Mouse (Mus musculus): ENCODE measurements around the gene Rftn1. TPM values are rescaled to one million over a fixed set of nuclear protein-coding genes. Genes with fewer than 3 reads are reported as not detected.

Gene Rftn1
- polyA plus RNA-seq, 1 experiment, result 67.4 TPM

- no peak for TF ChIP-seq CTCF (IDR thresholded peaks at IDR 0.05; ENCODE audit: extremely low read depth, insufficient read depth, insufficient read length, insufficient replicate concordance)
- TF ChIP-seq POLR2A (IDR thresholded peaks at IDR 0.05; ENCODE audit: low read depth, low read length), result no peak
- no peaks in the 10 kb centered on the region for H3K27me3 ChIP-seq (ENCODE audit: control insufficient read depth, insufficient read depth, low read length)
- no peak for DNase-seq (ENCODE audit: low read depth in 1 of 2, low spot score in 2 of 2)
- H3K27ac ChIP-seq (ENCODE audit: insufficient read depth, low read length), result no peak overlapping the region
- H3K4me1 ChIP-seq (ENCODE audit: control insufficient read depth, insufficient read depth, insufficient read length), result peaks cover 3% of the 10 kb centered on the region; the same call in 1 of the 2 replicates
- H3K36me3 ChIP-seq (ENCODE audit: control insufficient read depth, insufficient read depth, low read length), result peaks cover 13% of the 10 kb centered on the region
- 68% methylated on average over 14 of the region's 14 CpGs for WGBS
- H3K4me3 ChIP-seq (ENCODE audit: extremely low read depth, insufficient read depth, insufficient read length), result no peak overlapping the region
Observed at GRCm38 (mm10) chr17:50149690-50150210, 40.7 kb downstream of the Rftn1 start.

GRCm38 (mm10) chr17:50147831-50148587 lies 42.5 kb downstream of the Rftn1 start:
- WGBS, result 59% methylated on average over 12 of the region's 12 CpGs
- Histone ChIP-seq H3K36me3 (ENCODE audit: control insufficient read depth, insufficient read depth, low read length) (peaks cover 17% of the 10 kb centered on the region), H3K4me3 (ENCODE audit: extremely low read depth, insufficient read depth, insufficient read length) (no peak overlapping the region), H3K27ac (ENCODE audit: insufficient read depth, low read length) (no peak overlapping the region), H3K4me1 (ENCODE audit: control insufficient read depth, insufficient read depth, insufficient read length) (peaks cover 3% of the 10 kb centered on the region; the same call in 1 of the 2 replicates), H3K27me3 (ENCODE audit: control insufficient read depth, insufficient read depth, low read length) (no peaks in the 10 kb centered on the region)
- DNase-seq (ENCODE audit: low read depth in 1 of 2, low spot score in 2 of 2), result no peak
- TF ChIP-seq CTCF (IDR thresholded peaks at IDR 0.05; ENCODE audit: extremely low read depth, insufficient read depth, insufficient read length, insufficient replicate concordance), result no peak
- no peak for TF ChIP-seq POLR2A (IDR thresholded peaks at IDR 0.05; ENCODE audit: low read depth, low read length)

- Histone ChIP-seq H3K4me1 (ENCODE audit: control insufficient read depth, insufficient read depth, insufficient read length) (peaks cover 3% of the 10 kb centered on the region; the same call in 1 of the 2 replicates), H3K4me3 (ENCODE audit: extremely low read depth, insufficient read depth, insufficient read length) (no peak overlapping the region), H3K27me3 (ENCODE audit: control insufficient read depth, insufficient read depth, low read length) (no peaks in the 10 kb centered on the region), H3K27ac (ENCODE audit: insufficient read depth, low read length) (no peak overlapping the region), H3K36me3 (ENCODE audit: control insufficient read depth, insufficient read depth, low read length) (peaks cover 15% of the 10 kb centered on the region)
- no peak for DNase-seq (ENCODE audit: low read depth in 1 of 2, low spot score in 2 of 2)
- TF ChIP-seq POLR2A (IDR thresholded peaks at IDR 0.05; ENCODE audit: low read depth, low read length) (no peak), CTCF (IDR thresholded peaks at IDR 0.05; ENCODE audit: extremely low read depth, insufficient read depth, insufficient read length, insufficient replicate concordance) (no peak)
- 82% methylated on average over 10 of the region's 10 CpGs for WGBS
Observed at GRCm38 (mm10) chr17:50143354-50143753, 47.1 kb downstream of the Rftn1 start.

- Histone ChIP-seq H3K27ac (ENCODE audit: insufficient read depth, low read length) (no peak overlapping the region), H3K27me3 (ENCODE audit: control insufficient read depth, insufficient read depth, low read length) (no peaks in the 10 kb centered on the region), H3K36me3 (ENCODE audit: control insufficient read depth, insufficient read depth, low read length) (peaks cover 15% of the 10 kb centered on the region), H3K4me1 (ENCODE audit: control insufficient read depth, insufficient read depth, insufficient read length) (no peaks in the 10 kb centered on the region), H3K4me3 (ENCODE audit: extremely low read depth, insufficient read depth, insufficient read length) (no peak overlapping the region)
- TF ChIP-seq POLR2A (IDR thresholded peaks at IDR 0.05; ENCODE audit: low read depth, low read length) (no peak), CTCF (IDR thresholded peaks at IDR 0.05; ENCODE audit: extremely low read depth, insufficient read depth, insufficient read length, insufficient replicate concordance) (no peak)
- DNase-seq (ENCODE audit: low read depth in 1 of 2, low spot score in 2 of 2), result no peak
- WGBS, result 75% methylated on average over 8 of the region's 8 CpGs
Observed at GRCm38 (mm10) chr17:50142553-50142952, 47.9 kb downstream of the Rftn1 start.

GRCm38 (mm10) chr17:50142151-50142550 lies 48.3 kb downstream of the Rftn1 start:
- no peaks in the 10 kb centered on the region for H3K4me1 ChIP-seq (ENCODE audit: control insufficient read depth, insufficient read depth, insufficient read length)
- DNase-seq (ENCODE audit: low read depth in 1 of 2, low spot score in 2 of 2), result no peak
- no peak overlapping the region for H3K4me3 ChIP-seq (ENCODE audit: extremely low read depth, insufficient read depth, insufficient read length)
- WGBS, result 85% methylated on average over 7 of the region's 7 CpGs
- no peak overlapping the region for H3K27ac ChIP-seq (ENCODE audit: insufficient read depth, low read length)
- H3K27me3 ChIP-seq (ENCODE audit: control insufficient read depth, insufficient read depth, low read length), result no peaks in the 10 kb centered on the region
- TF ChIP-seq CTCF (IDR thresholded peaks at IDR 0.05; ENCODE audit: extremely low read depth, insufficient read depth, insufficient read length, insufficient replicate concordance) (no peak), POLR2A (IDR thresholded peaks at IDR 0.05; ENCODE audit: low read depth, low read length) (no peak)
- H3K36me3 ChIP-seq (ENCODE audit: control insufficient read depth, insufficient read depth, low read length), result peaks cover 15% of the 10 kb centered on the region

- 21% methylated on average over 9 of the region's 9 CpGs for WGBS
- H3K4me3 ChIP-seq (ENCODE audit: extremely low read depth, insufficient read depth, insufficient read length), result no peak overlapping the region
- peak overlapping the region; percentile 77 for H3K27ac ChIP-seq (ENCODE audit: insufficient read depth, low read length)
- TF ChIP-seq CTCF (IDR thresholded peaks at IDR 0.05; ENCODE audit: extremely low read depth, insufficient read depth, insufficient read length, insufficient replicate concordance), result peak; percentile 27; the same call in 1 of the 2 replicates
- no peak for TF ChIP-seq POLR2A (IDR thresholded peaks at IDR 0.05; ENCODE audit: low read depth, low read length)
- peaks cover 4% of the 10 kb centered on the region for H3K36me3 ChIP-seq (ENCODE audit: control insufficient read depth, insufficient read depth, low read length)
- H3K4me1 ChIP-seq (ENCODE audit: control insufficient read depth, insufficient read depth, insufficient read length), result peaks cover 15% of the 10 kb centered on the region
- peak; percentile 59 to 74 for DNase-seq (ENCODE audit: low read depth in 1 of 2, low spot score in 2 of 2)
- H3K27me3 ChIP-seq (ENCODE audit: control insufficient read depth, insufficient read depth, low read length), result no peaks in the 10 kb centered on the region
Observed at GRCm38 (mm10) chr17:50136060-50136459, 54.4 kb downstream of the Rftn1 start.

GRCm38 (mm10) chr17:50135466-50135865 lies 55.0 kb downstream of the Rftn1 start:
- peaks cover 15% of the 10 kb centered on the region for H3K4me1 ChIP-seq (ENCODE audit: control insufficient read depth, insufficient read depth, insufficient read length)
- H3K4me3 ChIP-seq (ENCODE audit: extremely low read depth, insufficient read depth, insufficient read length), result no peak overlapping the region
- no peaks in the 10 kb centered on the region for H3K27me3 ChIP-seq (ENCODE audit: control insufficient read depth, insufficient read depth, low read length)
- H3K36me3 ChIP-seq (ENCODE audit: control insufficient read depth, insufficient read depth, low read length), result peaks cover 4% of the 10 kb centered on the region
- no peak overlapping the region for H3K27ac ChIP-seq (ENCODE audit: insufficient read depth, low read length)
- no peak for TF ChIP-seq POLR2A (IDR thresholded peaks at IDR 0.05; ENCODE audit: low read depth, low read length)
- no peak for TF ChIP-seq CTCF (IDR thresholded peaks at IDR 0.05; ENCODE audit: extremely low read depth, insufficient read depth, insufficient read length, insufficient replicate concordance)
- WGBS, result 78% methylated on average over 10 of the region's 10 CpGs
- DNase-seq (ENCODE audit: low read depth in 1 of 2, low spot score in 2 of 2), result no peak

Data from spleen, adult 2 months (tissue).